8 mouse cellular contexts compared by ENCODE assay signal in genomic region chr11:88187417-88188133, GRCm38 (mm10). TPM values are rescaled to one million over a fixed set of nuclear protein-coding genes. Genes with fewer than 3 reads are reported as not detected.
DNase-seq lines count a peak whose midpoint lies in the region; ATAC-seq and TF ChIP-seq lines count a peak whose summit lies in the region.

No protein-coding gene starts in this region.

- ATAC-seq in intestine, postnatal 0 days: peak; percentile 93
- ATAC-seq in erythroblast, adult 5-6 weeks (replicated peaks; ENCODE audit: low FRiP score, poor library complexity, severe bottlenecking): no peak

- peak; percentile 98 for TF ChIP-seq CTCF in intestine, postnatal 0 days (IDR thresholded peaks at IDR 0.05; ENCODE audit: low read depth)

- H3K4me2 ChIP-seq in intestine, postnatal 0 days (replicated peaks; ENCODE audit: low read depth): peak overlapping the region; percentile 62

- H3K9me3 ChIP-seq in intestine, postnatal 0 days (ENCODE audit: control insufficient read depth): no peaks in the 10 kb centered on the region
- H3K9me3 ChIP-seq in midbrain, embryonic 10.5 days (replicated peaks): no peaks in the 10 kb centered on the region

- H3K27me3 ChIP-seq in intestine, postnatal 0 days (replicated peaks; ENCODE audit: control insufficient read depth, insufficient read depth, low read length): peaks cover 15% of the 10 kb centered on the region
- peaks cover 47% of the 10 kb centered on the region for H3K27me3 ChIP-seq in midbrain, embryonic 10.5 days (ENCODE audit: low read depth, poor library complexity, severe bottlenecking)

- no peaks in the 10 kb centered on the region for H3K4me1 ChIP-seq in intestine, postnatal 0 days (replicated peaks; ENCODE audit: control insufficient read depth, insufficient read depth, low read length)
- peaks cover 81% of the 10 kb centered on the region for H3K4me1 ChIP-seq in midbrain, embryonic 10.5 days

- H3K9ac ChIP-seq in intestine, postnatal 0 days (ENCODE audit: low read depth, low read length): peak overlapping the region; percentile 34

- no peaks in the 10 kb centered on the region; the same call in 1 of the 2 replicates for H3K36me3 ChIP-seq in intestine, postnatal 0 days (ENCODE audit: control insufficient read depth, insufficient read depth)
- H3K36me3 ChIP-seq in midbrain, embryonic 10.5 days: peaks cover 53% of the 10 kb centered on the region

- peak overlapping the region; percentile 46 for H3K27ac ChIP-seq in intestine, postnatal 0 days (ENCODE audit: low read depth, low read length)
- peak overlapping the region; percentile 87 for H3K27ac ChIP-seq in midbrain, embryonic 10.5 days (replicated peaks)

- peak; percentile 92 to 96 for DNase-seq in adrenal gland, adult (ENCODE audit: inconsistent age in 2 of 2, low spot score in 1 of 2)
- DNase-seq in embryo, embryonic 10.5 days (ENCODE audit: low spot score): peak; percentile 91
- peak; percentile 73 to 85 for DNase-seq in gastrocnemius, postnatal 4 days (ENCODE audit: low spot score in 2 of 2)
- peak; percentile 78 to 80 for DNase-seq in left cerebral cortex, postnatal 36 days (ENCODE audit: low spot score in 2 of 2)
- DNase-seq in midbrain, embryonic 10.5 days (ENCODE audit: low spot score): peak; percentile 88
- DNase-seq in right cerebral cortex, postnatal 36 days (ENCODE audit: low spot score in 2 of 2): peak; percentile 72 to 81

- peak overlapping the region; percentile 19; the same call in 1 of the 2 replicates for H3K4me3 ChIP-seq in intestine, postnatal 0 days (ENCODE audit: low read depth, low read length)
- H3K4me3 ChIP-seq in midbrain, embryonic 10.5 days: peak overlapping the region; percentile 34

- intact Hi-C loops in left cerebral cortex, postnatal 36 days (cut with DNase I): loop anchor here (5.0 kb wide), 1 partner anchor 120 kb away; the partner anchor contains the start of gene Vezf1

- WGBS in intestine, postnatal 0 days: 14% methylated on average over 25 of the region's 25 CpGs
- 13% methylated on average over 25 of the region's 25 CpGs for WGBS in midbrain, embryonic 10.5 days

RNA-seq across cellular contexts. Expression of gene Mrps23, which starts 16.6 kb away (rescaled TPM):
- 100 to 1,000 TPM in 1 of 2 experiments, 10 to 100 TPM in 1; 97.6 to 102 TPM for total RNA-seq in gastrocnemius, postnatal 4 days (2021)
- 54.1 and 59.1 TPM in 2 replicates for polyA plus RNA-seq in intestine, postnatal 0 days (2015; fragmentation: Nextera tagmentation; extraction: Ambion mirVana)
- 10 to 100 TPM; 59.5 to 71.0 TPM for total RNA-seq in left cerebral cortex, postnatal 36 days (2021)
- 70.6 and 78.8 TPM in 2 replicates for polyA plus RNA-seq in midbrain, embryonic 10.5 days (2016; fragmentation: Nextera tagmentation; extraction: Ambion mirVana)
- 16.9 and 19.2 TPM in 2 replicates for total RNA-seq in erythroblast, adult 5-6 weeks (2015; ENCODE audit: low replicate concordance)
- total RNA-seq in erythroblast, adult 5-6 weeks (2017; ENCODE audit: low replicate concordance): 10.1 and 51.3 TPM in 2 replicates
